Mouse (Mus musculus) adrenal gland, postnatal 4 days (tissue): ENCODE data around the gene Ipo11. TPM values are rescaled to one million over a fixed set of nuclear protein-coding genes. Genes with fewer than 3 reads are reported as not detected.

Source experiments
- total RNA-seq, 2 experiments: library from RNA; stranded (reverse); gene quantifications; 2 replicates each; pipeline ENCODE4 v1.2.3; 2021

Ipo11 gene
- total RNA-seq, 2 experiments from 2014 or later: 41.7 to 45.6 TPM

Other genes with a start within 250 kb of the Ipo11 start
- gene Dimt1, start 10.2 kb upstream of the Ipo11 start, total RNA-seq: 10 to 100 TPM; 16.6 to 17.8 TPM
- 10 to 100 TPM; 49.3 to 64.2 TPM for gene Kif2a, start 85.2 kb upstream of the Ipo11 start, total RNA-seq